Mouse (Mus musculus): ENCODE data around the gene C1qc.

GRCm38 (mm10) chr4:136928928-136929327, 36.1 kb upstream of the C1qc start:
- TF ChIP-seq CTCF (IDR thresholded peaks at IDR 0.05; ENCODE audit: extremely low read depth, insufficient read depth, insufficient read length, insufficient replicate concordance) (no peak), POLR2A (IDR thresholded peaks at IDR 0.05; ENCODE audit: low read depth, low read length) (no peak)

Data from spleen, adult 2 months (tissue).